Mouse (Mus musculus) lung, adult 2 months (tissue): ENCODE measurements around the gene Kcnj9. TPM values are rescaled to one million over a fixed set of nuclear protein-coding genes. Genes with fewer than 3 reads are reported as not detected.

ENCODE experiments used
- DNase-seq: peaks from one replicate; pipeline ENCODE4 v3.0.0; 2022
- H3K4me1 ChIP-seq: fragments of 200-500 bp; 2 replicates; pipeline ENCODE4 v1.6.1; 2011; ENCODE audit warnings: low read length; ENCODE audit not compliant: control insufficient read depth, insufficient read depth
- H3K4me3 ChIP-seq: fragments of 200-500 bp; replicated peaks from 2 replicates; pipeline ENCODE3; 2011; ENCODE audit warnings: low read depth, mild to moderate bottlenecking, control low read depth, low read length; ENCODE audit errors: extremely low read depth
- CTCF ChIP-seq: fragments of 200-500 bp; IDR thresholded peaks from 2 replicates; pipeline ENCODE4 v1.5.1; 2011; ENCODE audit warnings: mild to moderate bottlenecking, low read length, control low read depth; ENCODE audit not compliant: insufficient read depth
- POLR2A ChIP-seq: fragments of 200-500 bp; IDR thresholded peaks from 2 replicates; pipeline ENCODE4 v1.6.1; 2011; ENCODE audit warnings: low read depth, mild to moderate bottlenecking, control low read depth, low read length, borderline replicate concordance; ENCODE audit errors: extremely low read depth
- WGBS: fragments of 180-500 bp; shearing (Covaris S2); methylation state at CpG from one replicate; pipeline ENCODE4 v1.1.7; 2018; 5-methylcytosine and 5-hydroxymethylcytosine counted together
- polyA plus RNA-seq: library from polyadenylated mRNA; depleted of rRNA; stranded (reverse); fragments of >200 nt; gene quantifications from 2 replicates; pipeline ENCODE4 v1.2.3, GENCODE M21; 2012

The Kcnj9 gene
- polyA plus RNA-seq, 1 experiment: not detected

- 17% methylated on average over 94 of the region's 94 CpGs for WGBS
- Histone ChIP-seq H3K4me3 (peak overlapping the region; percentile 31), H3K4me1 (peaks cover 6% of the 10 kb centered on the region)
- TF ChIP-seq POLR2A: no peak
- TF ChIP-seq CTCF: peak; percentile 37; the same call in 1 of the 2 replicates
- DNase-seq: peak; percentile 69
Observed at GRCm38 (mm10) chr1:172325680-172326535, 3.2 kb downstream of the Kcnj9 start.

DNA sequence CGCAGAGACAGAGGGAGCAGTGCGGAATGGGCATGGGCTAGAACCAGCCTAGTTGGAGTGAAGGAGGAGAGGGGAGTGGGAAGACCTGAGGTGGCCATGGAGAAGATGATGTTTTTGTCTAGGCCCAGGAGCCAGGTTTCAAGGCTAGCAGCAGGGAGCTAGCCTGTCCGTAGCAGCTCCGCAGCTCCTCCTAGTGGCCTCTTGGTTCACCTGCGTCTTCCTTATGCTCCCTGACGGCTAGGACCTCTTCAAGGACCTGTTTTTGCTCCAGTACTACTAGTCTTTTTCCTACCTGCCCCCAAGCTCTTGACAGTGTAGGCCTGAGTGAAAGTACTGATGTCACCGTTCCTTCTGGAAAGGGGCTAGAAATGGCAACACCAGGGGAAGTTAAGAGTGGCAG is 4.4 kb downstream of the Kcnj9 start:
- Histone ChIP-seq H3K4me3 (no peak overlapping the region), H3K4me1 (peaks cover 6% of the 10 kb centered on the region)
- 19% methylated on average over 7 of the region's 7 CpGs for WGBS
- TF ChIP-seq CTCF (peak; percentile 99), POLR2A (no peak)
- peak; percentile 70 for DNase-seq

DNA sequence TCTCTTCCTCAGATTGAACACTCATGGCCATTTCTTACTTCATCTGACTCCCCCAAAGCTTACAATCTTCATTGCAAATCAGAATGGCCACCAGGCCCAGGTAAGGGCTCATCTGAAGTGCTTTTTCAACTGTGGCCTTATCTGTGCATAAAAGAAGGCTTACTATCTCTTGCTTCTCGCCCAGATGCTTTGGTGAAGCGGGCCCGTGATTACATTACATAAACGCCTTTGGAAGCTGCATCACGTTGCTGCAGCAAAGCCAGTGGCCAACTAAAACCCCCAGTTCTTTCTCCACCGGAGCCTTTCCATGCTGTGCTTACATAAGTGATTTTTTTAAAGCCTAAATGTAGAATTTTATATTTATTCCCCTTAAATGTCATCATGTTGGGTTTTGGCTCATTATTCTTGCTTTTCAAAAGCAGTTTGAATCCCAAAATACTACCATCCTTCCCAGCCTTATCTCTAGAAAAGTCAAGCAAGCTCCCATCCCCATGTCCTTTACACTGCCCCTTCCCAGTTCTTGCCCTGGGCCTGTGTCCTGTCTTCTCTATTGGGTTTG is 5.2 kb downstream of the Kcnj9 start:
- Histone ChIP-seq H3K4me3 (no peak overlapping the region), H3K4me1 (peaks cover 6% of the 10 kb centered on the region)
- no peak for TF ChIP-seq POLR2A
- TF ChIP-seq CTCF: no peak
- DNase-seq: no peak
- WGBS: 78% methylated on average over 6 of the region's 6 CpGs

- WGBS: 60% methylated on average over 5 of the region's 5 CpGs
- TF ChIP-seq POLR2A (no peak), CTCF (no peak)
- peaks cover 6% of the 10 kb centered on the region for H3K4me1 ChIP-seq
- H3K4me3 ChIP-seq: no peak overlapping the region
- DNase-seq: no peak
Observed at GRCm38 (mm10) chr1:172323298-172323697, 5.8 kb downstream of the Kcnj9 start.

- no peak for DNase-seq
- 64% methylated on average over 13 of the region's 13 CpGs for WGBS
- no peak overlapping the region for H3K4me3 ChIP-seq
- no peak for TF ChIP-seq CTCF
- TF ChIP-seq POLR2A: no peak
- H3K4me1 ChIP-seq: peaks cover 6% of the 10 kb centered on the region
Observed at GRCm38 (mm10) chr1:172322725-172323124, 6.4 kb downstream of the Kcnj9 start.

- TF ChIP-seq CTCF: no peak
- TF ChIP-seq POLR2A: no peak
- H3K4me1 ChIP-seq: no peaks in the 10 kb centered on the region
- no peak overlapping the region for H3K4me3 ChIP-seq
- WGBS: 60% methylated on average over 5 of the region's 5 CpGs
- DNase-seq: no peak
Observed at GRCm38 (mm10) chr1:172319921-172320411, 9.2 kb downstream of the Kcnj9 start.

DNA sequence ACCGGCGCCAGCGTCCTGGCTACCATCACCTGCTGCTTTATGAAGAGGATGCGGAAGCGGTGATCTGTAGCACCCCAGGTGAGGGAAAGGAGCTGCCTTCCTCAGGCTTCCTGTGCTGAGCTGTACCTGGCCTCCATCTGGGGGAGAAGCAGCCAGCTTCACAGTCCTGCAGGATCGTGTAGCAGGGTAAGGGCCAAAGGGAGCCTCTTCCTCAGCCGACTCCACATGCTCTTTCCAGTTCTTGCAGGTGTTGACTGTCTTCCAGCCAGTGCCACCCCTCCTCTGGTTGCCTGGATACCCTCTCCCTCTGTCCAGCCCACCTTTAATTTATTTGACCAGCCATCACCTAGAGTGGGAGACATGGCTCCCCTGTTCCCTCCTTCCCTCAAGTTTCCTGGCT is 9.8 kb downstream of the Kcnj9 start:
- TF ChIP-seq CTCF (no peak), POLR2A (no peak)
- WGBS: 86% methylated on average over 7 of the region's 7 CpGs
- DNase-seq: no peak
- Histone ChIP-seq H3K4me3 (no peak overlapping the region), H3K4me1 (no peaks in the 10 kb centered on the region)

GRCm38 (mm10) chr1:172318424-172319035 is 10.6 kb downstream of the Kcnj9 start:
- H3K4me1 ChIP-seq: no peaks in the 10 kb centered on the region
- no peak for DNase-seq
- no peak overlapping the region for H3K4me3 ChIP-seq
- TF ChIP-seq POLR2A: no peak
- no peak for TF ChIP-seq CTCF
- 89% methylated on average over 19 of the region's 19 CpGs for WGBS

- no peak for DNase-seq
- TF ChIP-seq CTCF: no peak
- no peak for TF ChIP-seq POLR2A
- Histone ChIP-seq H3K4me1 (no peaks in the 10 kb centered on the region), H3K4me3 (no peak overlapping the region)
- WGBS: 82% methylated on average over 15 of the region's 15 CpGs
Observed at GRCm38 (mm10) chr1:172317946-172318345, 11.2 kb downstream of the Kcnj9 start.
